Mouse (Mus musculus) bone marrow macrophage, adult 2 months (primary cell): Measurements from ENCODE around the gene Cnpy1.

Experiments
- CTCF ChIP-seq: IDR thresholded peaks from 2 replicates; pipeline ENCODE4 v1.5.1; 2012; ENCODE audit warnings: low read depth, mild to moderate bottlenecking, low read length, moderate library complexity
- POLR2A ChIP-seq: IDR thresholded peaks from 2 replicates; pipeline ENCODE4 v1.6.1; 2012; ENCODE audit warnings: mild to moderate bottlenecking, low read depth, low read length, borderline replicate concordance

DNA sequence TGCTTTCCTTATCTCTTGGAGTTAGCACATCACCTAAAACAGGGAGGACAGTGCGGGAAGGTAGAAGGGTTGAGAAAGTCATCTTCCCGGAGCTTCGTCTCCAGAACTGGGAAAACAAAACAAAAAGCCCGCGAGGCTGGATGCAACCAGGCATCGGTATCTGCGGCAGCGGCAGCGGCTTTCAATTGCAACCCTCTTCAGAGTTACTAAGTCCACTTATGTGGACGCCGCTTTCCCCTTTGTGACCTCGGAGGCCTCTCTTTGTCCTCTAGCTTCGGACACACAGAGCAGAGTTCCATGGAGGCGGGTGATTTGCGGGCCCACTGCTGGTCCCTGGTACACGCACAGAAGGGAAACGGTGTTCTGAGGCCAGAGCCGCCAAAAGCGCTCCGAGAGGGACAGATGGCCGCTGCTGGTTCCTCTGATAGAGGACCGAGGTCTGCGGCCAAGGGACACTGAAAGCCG is 83.6 kb downstream of the Cnpy1 start:
- TF ChIP-seq CTCF = no peak
- no peak for TF ChIP-seq POLR2A
